Mouse (Mus musculus) frontal cortex, adult (tissue): ENCODE data around the gene Nfam1.
A peak's percentile ranks its signal among the peaks of the same experiment; 100 is the strongest.

Source experiments
- ATAC-seq: cut with Nextera tagmentation; 2 replicates; pipeline ENCODE4 v1.9.2; 2017; ENCODE audit warnings: mild to moderate bottlenecking, moderate library complexity, mixed read lengths; ENCODE audit not compliant: low TSS enrichment

Gene Nfam1

GRCm38 (mm10) chr15:83038812-83039211, 5.7 kb upstream of the Nfam1 start:
- no peak for ATAC-seq

GRCm38 (mm10) chr15:83037755-83038483, 4.8 kb upstream of the Nfam1 start:
- peak; percentile 41; the same call in 1 of the 2 replicates for ATAC-seq

GRCm38 (mm10) chr15:83036900-83037519, 3.9 kb upstream of the Nfam1 start:
- no peak for ATAC-seq

GRCm38 (mm10) chr15:83036089-83036488, 3.0 kb upstream of the Nfam1 start:
- no peak for ATAC-seq

GRCm38 (mm10) chr15:83034275-83034977, 1.3 kb upstream of the Nfam1 start:
- peak; percentile 81 for ATAC-seq

GRCm38 (mm10) chr15:83030884-83031283, 2.2 kb downstream of the Nfam1 start:
- ATAC-seq: no peak

- ATAC-seq: no peak
Observed at GRCm38 (mm10) chr15:83029725-83030718, 3.1 kb downstream of the Nfam1 start.

- ATAC-seq: no peak
Observed at GRCm38 (mm10) chr15:83026129-83026528, 7.0 kb downstream of the Nfam1 start.

GRCm38 (mm10) chr15:83025041-83025760, 7.9 kb downstream of the Nfam1 start:
- no peak for ATAC-seq

GRCm38 (mm10) chr15:83022947-83023346, 10.2 kb downstream of the Nfam1 start:
- no peak for ATAC-seq

GRCm38 (mm10) chr15:83010990-83011664, 22.0 kb downstream of the Nfam1 start:
- peak; percentile 81 for ATAC-seq

GRCm38 (mm10) chr15:83010423-83010822, 22.7 kb downstream of the Nfam1 start:
- no peak for ATAC-seq

- ATAC-seq: peak; percentile 51
Observed at GRCm38 (mm10) chr15:83009532-83009931, 23.6 kb downstream of the Nfam1 start.

GRCm38 (mm10) chr15:83008761-83009423, 24.2 kb downstream of the Nfam1 start:
- ATAC-seq: peak; percentile 48; the same call in 1 of the 2 replicates

GRCm38 (mm10) chr15:83007346-83007920, 25.7 kb downstream of the Nfam1 start:
- ATAC-seq: no peak

GRCm38 (mm10) chr15:83002665-83003548, 30.2 kb downstream of the Nfam1 start:
- ATAC-seq: peak; percentile 93

- no peak for ATAC-seq
Observed at GRCm38 (mm10) chr15:82998811-82999221, 34.3 kb downstream of the Nfam1 start.

- ATAC-seq: no peak
Observed at GRCm38 (mm10) chr15:82996431-82996830, 36.7 kb downstream of the Nfam1 start.
